Mouse (Mus musculus) heart, postnatal 4 days (tissue): ENCODE data around the gene Plekha1. TPM values are rescaled to one million over a fixed set of nuclear protein-coding genes. Genes with fewer than 3 reads are reported as not detected.

Experiments used
- DNase-seq: peaks from one replicate; pipeline ENCODE4 v3.0.0; 2021
- total RNA-seq, 2 experiments: library from RNA; stranded (reverse); gene quantifications; 2 replicates each; pipeline ENCODE4 v1.2.3; 2021

Gene Plekha1
- 10 to 100 TPM; 60.1 TPM for total RNA-seq

DNA sequence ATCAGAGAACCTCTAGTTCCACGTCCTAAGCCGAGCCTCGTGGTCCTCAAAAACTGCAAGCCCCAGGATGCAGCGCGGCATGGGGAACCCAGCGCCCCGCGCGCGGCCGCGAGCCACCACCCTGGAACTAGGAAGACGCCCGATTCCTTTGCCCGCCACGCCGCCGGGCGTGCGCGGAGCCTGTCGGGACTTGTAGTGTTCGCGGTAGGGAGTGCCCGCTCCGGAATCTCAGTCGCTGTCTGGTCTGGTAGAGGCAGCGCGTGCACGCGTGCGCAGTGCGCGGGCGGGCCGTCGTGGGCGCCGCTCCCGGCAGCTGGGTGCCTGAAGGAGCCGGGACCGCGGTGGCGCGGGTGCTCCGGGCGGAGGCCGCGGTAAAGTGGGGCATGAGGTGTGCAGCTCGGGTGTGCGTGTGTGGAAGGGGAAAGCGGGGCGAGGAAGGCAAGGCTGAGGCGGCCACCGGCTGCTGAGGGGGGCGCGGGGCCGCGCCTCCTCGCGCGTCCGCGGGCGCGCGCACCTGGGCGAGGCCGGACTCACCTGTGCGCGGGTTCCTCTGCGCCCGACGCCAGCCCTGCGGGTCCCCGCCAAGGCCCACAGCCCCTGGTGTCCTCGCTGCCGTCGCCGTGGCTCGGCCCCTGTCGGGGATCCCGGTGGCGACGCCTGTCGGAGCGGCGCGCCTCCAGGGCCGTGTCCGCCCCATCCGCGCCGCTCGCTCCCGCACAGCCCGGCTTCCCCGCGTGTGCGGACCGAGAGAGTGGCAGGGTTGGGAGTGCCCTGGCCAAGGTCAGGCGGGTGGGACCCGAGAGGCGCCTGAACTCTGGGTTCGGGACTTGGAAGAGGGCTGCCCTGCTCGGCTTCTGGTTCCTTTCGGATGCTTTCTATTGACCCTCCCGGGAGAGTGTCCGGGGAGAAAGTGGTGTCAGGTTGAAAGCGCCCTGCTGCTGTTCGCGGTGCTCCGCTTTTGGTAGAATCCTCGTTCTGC, at the start of gene Plekha1:
TSS of gene Plekha1 (plus strand) at position 144 of the 979 bp plus-strand sequence.
- peak; percentile 96 for DNase-seq

GRCm38 (mm10) chr7:130816243-130816642, 49.3 kb upstream of the Plekha1 start:
- no peak for DNase-seq

GRCm38 (mm10) chr7:130818813-130819212, 46.7 kb upstream of the Plekha1 start:
- no peak for DNase-seq

DNA sequence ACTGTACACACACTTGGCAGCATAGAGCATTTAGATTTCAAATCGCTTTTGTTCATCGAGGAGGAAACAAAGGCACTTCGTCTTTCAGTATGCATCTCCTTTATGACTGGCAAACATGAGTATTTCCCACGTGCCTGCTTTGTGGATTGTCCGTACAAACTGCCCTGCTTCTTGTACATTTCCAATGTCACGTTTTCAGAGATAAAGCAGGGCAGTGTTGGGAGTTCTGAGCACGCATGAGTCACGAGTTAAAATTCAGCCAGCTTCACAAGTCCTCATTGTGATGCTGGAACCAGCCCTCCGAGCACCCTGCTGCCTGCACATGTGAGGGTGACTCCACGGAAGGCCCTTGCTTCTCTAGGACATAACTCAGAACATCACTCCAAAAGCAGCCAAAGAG, 45.9 kb upstream of the Plekha1 start:
- no peak for DNase-seq

DNA sequence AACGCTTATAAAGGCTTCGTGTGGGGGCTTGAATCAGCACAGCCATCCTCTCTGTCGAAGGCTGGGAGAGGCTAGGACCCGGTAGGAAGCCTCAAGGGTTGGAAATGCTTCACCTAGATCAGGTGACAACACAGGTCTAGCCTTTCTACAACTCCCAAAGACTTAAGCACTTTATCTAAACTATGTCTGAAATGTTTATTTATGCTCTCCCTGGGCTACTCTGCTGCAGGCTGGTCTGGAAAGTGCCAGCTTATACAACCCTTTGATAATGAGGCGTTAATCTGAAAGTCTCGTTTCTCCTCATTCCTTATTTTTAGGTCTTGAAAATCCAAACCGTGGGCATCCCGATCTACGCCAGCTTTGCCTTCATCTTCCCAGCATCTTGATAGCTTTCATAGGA, 41.6 kb upstream of the Plekha1 start:
- no peak for DNase-seq

GRCm38 (mm10) chr7:130826343-130826742, 39.2 kb upstream of the Plekha1 start:
- no peak for DNase-seq

DNA sequence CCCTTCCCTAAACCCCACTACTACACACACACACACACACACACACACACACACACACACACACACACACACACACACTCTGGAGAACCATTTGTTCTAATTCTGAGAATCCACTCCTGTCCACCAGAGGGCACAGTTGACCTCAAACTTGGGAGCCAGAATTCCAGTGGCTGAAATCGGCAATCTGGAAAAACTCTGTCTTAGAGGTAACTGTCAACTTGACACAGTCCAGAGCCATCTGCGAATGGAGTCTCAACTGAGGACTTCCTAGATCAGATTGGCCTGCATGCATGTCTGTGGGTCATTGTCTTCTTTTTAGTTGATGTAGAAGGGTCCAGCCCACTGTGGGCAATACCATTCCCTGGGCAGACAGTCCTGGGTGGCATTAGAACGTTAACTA, 38.1 kb upstream of the Plekha1 start:
- DNase-seq: peak; percentile 78

DNA sequence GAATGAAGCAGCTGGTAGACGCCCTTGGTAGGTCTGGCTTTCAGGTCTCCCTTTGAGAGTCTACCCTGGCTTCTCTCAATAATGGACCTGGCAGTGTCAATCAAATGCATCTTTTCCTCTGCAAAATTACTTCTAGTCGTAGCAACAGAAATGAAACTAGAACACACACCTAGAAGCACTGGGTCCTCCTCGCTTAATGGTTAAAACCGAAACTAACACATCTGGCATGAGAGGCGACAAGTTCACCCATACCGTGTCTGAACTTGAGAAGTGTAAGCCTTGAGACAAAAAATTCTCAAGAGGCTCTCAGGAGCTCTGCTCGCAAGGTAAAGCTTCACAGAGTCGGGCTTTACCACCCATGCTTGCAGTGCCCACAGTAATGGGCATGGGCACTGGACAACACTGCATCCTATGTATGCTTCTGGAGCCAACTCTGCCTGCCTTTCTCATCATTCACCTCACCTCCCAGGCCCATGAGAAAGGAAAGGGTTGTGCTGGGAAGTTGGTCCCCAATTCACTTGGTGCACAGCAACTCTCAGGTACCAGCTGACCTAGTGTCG, 37.6 kb upstream of the Plekha1 start:
- no peak for DNase-seq

GRCm38 (mm10) chr7:130828475-130828874, 37.1 kb upstream of the Plekha1 start:
- DNase-seq: no peak

GRCm38 (mm10) chr7:130831586-130831985, 34.0 kb upstream of the Plekha1 start:
- no peak for DNase-seq

GRCm38 (mm10) chr7:130834299-130834698, 31.3 kb upstream of the Plekha1 start:
- DNase-seq: peak; percentile 42

GRCm38 (mm10) chr7:130834958-130835861, 30.3 kb upstream of the Plekha1 start:
- DNase-seq: peak; percentile 44

- no peak for DNase-seq
These were observed 29.5 kb upstream of the Plekha1 start for GRCm38 (mm10) chr7:130836066-130836465.

DNA sequence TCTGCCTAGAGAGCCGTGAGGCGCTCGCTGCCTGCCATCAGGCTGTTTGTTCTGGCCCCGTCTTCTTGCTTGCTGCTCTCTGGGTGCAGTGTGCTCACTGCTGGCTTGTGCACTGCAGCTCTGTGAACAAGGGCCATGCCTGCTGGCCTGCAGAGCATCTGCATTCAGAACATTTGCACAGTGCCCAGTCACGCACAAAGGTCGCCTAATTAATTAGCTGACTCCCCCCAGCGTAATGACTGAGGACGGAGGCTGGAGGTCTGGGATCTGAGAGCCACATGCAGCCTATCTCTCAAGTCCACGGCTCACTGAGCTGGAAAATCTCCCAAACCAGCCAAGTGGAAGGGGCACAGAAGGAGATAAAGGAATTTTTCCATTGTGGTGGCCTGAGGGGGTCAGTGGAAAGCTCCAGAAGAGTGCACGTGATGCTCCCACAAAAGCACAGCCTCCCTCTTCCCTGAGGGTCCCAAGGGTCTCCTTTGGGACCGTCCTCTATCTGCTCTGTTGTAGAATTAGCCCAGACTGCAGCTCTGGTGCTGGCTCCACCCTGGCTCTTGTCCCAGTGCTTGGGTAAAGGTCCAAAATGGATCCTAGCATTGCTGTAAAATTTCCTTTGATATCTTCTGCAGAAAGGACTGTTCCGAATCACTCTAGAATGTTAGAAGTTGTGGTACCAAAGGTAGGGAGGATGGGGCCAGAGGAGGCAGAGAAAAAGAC, 27.5 kb upstream of the Plekha1 start:
- no peak for DNase-seq

DNA sequence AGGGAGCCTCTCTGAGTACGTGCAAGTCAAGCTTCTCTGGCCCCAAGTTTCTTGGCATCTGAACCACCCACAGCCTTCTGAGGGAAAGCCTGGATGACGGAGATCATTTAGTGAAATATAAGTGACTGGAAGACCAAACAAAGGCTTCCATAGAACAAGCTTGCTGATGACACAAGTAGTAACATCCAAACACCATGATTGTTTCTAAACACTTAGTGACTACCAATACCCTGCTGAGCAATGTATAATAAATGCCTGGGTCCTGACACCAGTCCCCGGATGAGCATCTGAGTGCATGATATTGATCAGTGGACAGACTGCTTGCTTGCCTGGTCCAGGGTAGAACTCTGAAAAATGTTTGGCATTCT, 26.9 kb upstream of the Plekha1 start:
- no peak for DNase-seq

GRCm38 (mm10) chr7:130839380-130840100, 26.0 kb upstream of the Plekha1 start:
- DNase-seq: no peak

DNA sequence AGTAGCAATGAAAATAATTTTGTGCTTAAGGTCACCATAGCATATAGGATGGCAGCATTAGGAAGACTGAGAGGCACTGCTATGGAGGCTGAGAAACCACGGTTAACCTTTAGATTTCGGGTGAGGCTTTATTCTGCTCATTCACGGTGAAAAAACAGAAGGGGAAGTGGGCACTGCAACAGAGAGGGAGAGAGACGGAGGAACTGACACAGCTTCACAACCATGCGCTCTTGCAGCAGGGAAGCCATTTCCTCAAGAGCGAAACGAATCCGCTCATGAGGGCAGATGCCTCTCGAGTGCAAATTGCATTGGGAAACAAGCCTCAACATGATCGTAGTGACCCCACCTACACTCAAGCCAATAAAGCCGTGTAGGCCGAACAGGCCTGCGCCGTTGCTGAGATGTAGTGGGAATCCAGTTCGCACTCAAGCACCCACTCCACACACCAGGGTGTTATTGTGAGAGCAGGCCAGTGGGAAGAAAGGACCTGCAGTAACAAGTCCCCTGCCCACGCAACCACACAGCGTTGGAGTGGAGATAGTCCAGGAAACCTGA, 18.3 kb upstream of the Plekha1 start:
- no peak for DNase-seq

GRCm38 (mm10) chr7:130854684-130855292, 10.8 kb upstream of the Plekha1 start:
- no peak for DNase-seq

GRCm38 (mm10) chr7:130855681-130856080, 9.9 kb upstream of the Plekha1 start:
- peak; percentile 27 for DNase-seq

- no peak for DNase-seq
These were observed 7.6 kb upstream of the Plekha1 start for GRCm38 (mm10) chr7:130857973-130858372.

DNA sequence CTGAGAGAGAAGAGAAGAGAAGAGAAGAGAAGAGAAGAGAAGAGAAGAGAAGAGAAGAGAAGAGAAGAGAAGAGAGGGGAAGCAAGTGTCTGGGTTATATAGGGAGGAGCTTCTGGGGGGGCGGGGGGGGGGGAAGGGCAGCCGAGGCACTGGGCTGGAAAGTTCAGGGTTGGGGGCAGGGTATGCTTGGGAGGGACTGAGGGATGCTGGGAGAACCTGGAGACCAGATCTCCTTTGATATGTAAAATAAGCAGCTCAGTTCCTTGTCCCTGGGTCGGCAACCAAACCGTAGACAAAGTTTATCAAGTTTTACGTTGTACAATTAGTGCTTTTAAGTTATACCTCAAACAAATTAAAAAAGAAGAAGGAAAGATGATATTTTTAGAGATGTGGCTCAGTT, 5.6 kb upstream of the Plekha1 start:
- DNase-seq: no peak
